In genomic region chr8:87702051-87702521, GRCm38 (mm10) we compare ENCODE assay signal across 8 mouse cellular contexts.
DNase-seq lines count a peak whose midpoint lies in the region; ATAC-seq lines count a peak whose summit lies in the region.

No protein-coding gene starts in this region.

- no peak overlapping the region for H3K4me3 ChIP-seq in heart, embryonic 12.5 days
- no peak overlapping the region for H3K4me3 ChIP-seq in midbrain, embryonic 14.5 days (replicated peaks; ENCODE audit: low read depth, low read length)

- peaks cover 10% of the 10 kb centered on the region for H3K4me1 ChIP-seq in heart, embryonic 12.5 days (replicated peaks)
- peaks cover 49% of the 10 kb centered on the region for H3K4me1 ChIP-seq in midbrain, embryonic 14.5 days (ENCODE audit: control insufficient read depth, insufficient read depth, low read length)

- 54% methylated on average over 8 of the region's 8 CpGs for WGBS in heart, embryonic 12.5 days
- WGBS in midbrain, embryonic 14.5 days = 22% methylated on average over 8 of the region's 8 CpGs

- peaks cover 1% of the 10 kb centered on the region; the same call in 1 of the 2 replicates for H3K27me3 ChIP-seq in heart, embryonic 12.5 days (replicated peaks)
- no peaks in the 10 kb centered on the region for H3K27me3 ChIP-seq in midbrain, embryonic 14.5 days (ENCODE audit: control insufficient read depth, insufficient read depth, low read length)

- no peak overlapping the region for H3K27ac ChIP-seq in heart, embryonic 12.5 days (ENCODE audit: poor library complexity, severe bottlenecking)
- H3K27ac ChIP-seq in midbrain, embryonic 14.5 days (replicated peaks; ENCODE audit: low read depth, low read length) = peak overlapping the region; percentile 91

- no peak overlapping the region for H3K4me2 ChIP-seq in heart, embryonic 12.5 days
- H3K4me2 ChIP-seq in midbrain, embryonic 14.5 days (ENCODE audit: low read length) = no peak overlapping the region

- 0 out of 2 replicates have a peak, but pooled peaks have one; percentile 18 for ATAC-seq in heart, embryonic 12.5 days (ENCODE audit: insufficient number of reproducible peaks, low FRiP score)
- peak; percentile 44 for ATAC-seq in midbrain, embryonic 14.5 days (ENCODE audit: low FRiP score, low TSS enrichment)
- ATAC-seq in erythroblast, adult 5-6 weeks (replicated peaks; ENCODE audit: low FRiP score, poor library complexity, severe bottlenecking) = no peak

- H3K36me3 ChIP-seq in heart, embryonic 12.5 days = no peaks in the 10 kb centered on the region
- no peaks in the 10 kb centered on the region for H3K36me3 ChIP-seq in midbrain, embryonic 14.5 days (ENCODE audit: control insufficient read depth, insufficient read depth, low read length)

- peak; percentile 95 for DNase-seq in left cerebral cortex, postnatal 4 days
- DNase-seq in left cerebral cortex, postnatal 10 days (ENCODE audit: extremely low spot score in 1 of 2, low spot score in 2 of 2) = no peak
- peak; percentile 70 for DNase-seq in cerebellum, adult 8-10 months
- DNase-seq in midbrain, embryonic 14.5 days = peak; percentile 76
- DNase-seq in adrenal gland, postnatal 36 days = no peak
- DNase-seq in ovary, postnatal 10 days (ENCODE audit: low spot score) = no peak

- intact Hi-C loops in left cerebral cortex, postnatal 4 days (cut with DNase I) = loop anchor here (5.0 kb wide), 1 partner anchor 510 kb away; no protein-coding TSS in a partner anchor
- intact Hi-C loops in left cerebral cortex, postnatal 10 days (cut with DNase I) = no loop called here

- no peak overlapping the region for H3K9ac ChIP-seq in heart, embryonic 12.5 days
- H3K9ac ChIP-seq in midbrain, embryonic 14.5 days (replicated peaks; ENCODE audit: low read length) = peak overlapping the region; percentile 27; the same call in 1 of the 2 replicates

- H3K9me3 ChIP-seq in heart, embryonic 12.5 days (replicated peaks) = no peaks in the 10 kb centered on the region
- no peaks in the 10 kb centered on the region for H3K9me3 ChIP-seq in midbrain, embryonic 14.5 days (ENCODE audit: control insufficient read depth, low read length)

Comparison
In these comparisons a context has a peak if more than half of its experiments do, and no peak if none do; other contexts are left out.
1. DNase-seq: peak in left cerebral cortex, postnatal 4 days (single experiment), cerebellum, adult 8-10 months (single experiment) and midbrain, embryonic 14.5 days (single experiment); none in left cerebral cortex, postnatal 10 days (0 of 2), adrenal gland, postnatal 36 days (0 of 2) and ovary, postnatal 10 days (single experiment).